Mouse (Mus musculus) liver, postnatal 0 days (tissue): ENCODE data around the gene Tgfbr1.

Source experiments
- CTCF ChIP-seq: sonication (generic); IDR thresholded peaks from 2 replicates; pipeline ENCODE4 v1.5.1; 2016; ENCODE audit warnings: antibody characterized with exemption, low read depth
- EP300 ChIP-seq: IDR thresholded peaks from 2 replicates; pipeline ENCODE4 v1.6.1; 2016; ENCODE audit warnings: antibody characterized with exemption, low read depth, mild to moderate bottlenecking

GRCm38 (mm10) chr4:47352803-47353388, at the start of gene Tgfbr1:
- TF ChIP-seq EP300 (no peak), CTCF (no peak)
